Mouse (Mus musculus) embryo, embryonic 11 days (tissue): Measurements from ENCODE around the gene Sergef.

ENCODE experiments used
- DNase-seq: peaks from one replicate; pipeline ENCODE4 v3.0.0-alpha.2; 2015

The Sergef gene

GRCm38 (mm10) chr7:46615256-46615977 is 24.2 kb downstream of the Sergef start:
- peak; percentile 23 for DNase-seq

- no peak for DNase-seq
These were observed 25.3 kb downstream of the Sergef start for GRCm38 (mm10) chr7:46614263-46614662.

- no peak for DNase-seq
These were observed 26.5 kb downstream of the Sergef start for GRCm38 (mm10) chr7:46613091-46613490.

DNA sequence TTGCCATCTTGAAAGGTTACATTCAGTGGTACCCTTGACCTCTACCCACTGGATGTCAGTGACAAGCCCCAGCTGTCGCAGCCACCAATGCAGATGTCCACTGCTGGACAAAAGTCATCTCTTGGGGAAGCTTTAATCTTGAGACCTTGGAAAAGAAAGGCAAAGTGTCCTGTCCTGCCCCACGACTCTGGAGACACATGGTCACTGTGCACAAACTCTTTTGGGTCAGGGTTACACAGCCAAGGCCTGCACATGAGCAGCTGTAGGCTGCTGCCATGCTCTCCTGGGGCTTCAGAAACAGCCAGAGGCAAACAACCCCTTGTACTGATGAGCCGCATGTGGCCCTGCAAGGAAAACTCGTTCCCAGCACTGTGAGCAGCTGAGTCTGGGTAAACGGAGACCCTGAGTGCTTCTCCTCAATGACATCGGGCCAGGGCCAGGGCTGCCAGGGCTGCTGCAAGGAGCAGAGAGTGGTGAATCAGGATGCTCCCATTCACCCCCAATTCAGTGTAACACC is 27.1 kb downstream of the Sergef start:
- DNase-seq: no peak

DNA sequence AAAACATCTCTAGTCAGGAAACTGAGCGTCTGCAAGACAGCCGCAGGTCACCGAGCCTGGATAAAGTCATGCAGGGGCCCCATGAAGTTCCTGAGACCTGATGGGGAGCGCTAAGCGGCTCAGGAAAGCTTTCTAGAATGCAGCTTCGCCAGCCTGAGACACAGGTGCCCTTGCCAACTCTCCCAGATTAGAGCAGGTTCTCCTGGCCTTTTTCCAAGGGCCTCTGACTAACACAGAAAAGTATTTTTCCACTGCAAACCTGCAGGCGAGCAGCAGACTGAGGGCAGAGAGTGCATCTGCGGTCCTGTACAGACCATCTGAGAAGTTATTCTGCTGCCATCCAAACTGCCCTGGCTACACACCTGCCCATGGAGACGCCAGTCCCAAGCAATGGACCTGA is 27.6 kb downstream of the Sergef start:
- no peak for DNase-seq

- no peak for DNase-seq
These were observed 30.3 kb downstream of the Sergef start for GRCm38 (mm10) chr7:46609317-46609716.

GRCm38 (mm10) chr7:46607428-46608055 is 32.1 kb downstream of the Sergef start:
- DNase-seq: peak; percentile 90

DNA sequence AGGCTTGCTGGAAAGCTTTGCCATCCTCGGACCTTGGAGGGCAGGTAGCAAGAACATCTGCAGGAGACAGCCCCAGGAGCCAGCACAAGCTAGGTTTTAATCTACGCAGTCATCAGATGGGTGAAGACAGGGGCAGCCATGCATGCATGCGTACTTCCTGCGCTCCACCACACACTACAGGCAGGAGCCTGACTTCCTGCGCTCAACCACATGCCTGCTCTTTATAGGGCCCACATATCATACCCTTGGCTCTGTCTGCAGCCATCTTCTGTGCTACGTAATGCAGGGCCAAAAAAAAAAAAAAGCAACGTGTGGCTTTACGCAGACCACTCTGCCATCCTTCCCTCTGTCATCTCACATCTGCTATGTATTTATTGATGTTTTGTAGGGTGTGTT is 32.6 kb downstream of the Sergef start:
- DNase-seq: no peak

GRCm38 (mm10) chr7:46606391-46607030 is 33.1 kb downstream of the Sergef start:
- peak; percentile 79 for DNase-seq

GRCm38 (mm10) chr7:46603051-46603450 is 36.6 kb downstream of the Sergef start:
- no peak for DNase-seq

DNA sequence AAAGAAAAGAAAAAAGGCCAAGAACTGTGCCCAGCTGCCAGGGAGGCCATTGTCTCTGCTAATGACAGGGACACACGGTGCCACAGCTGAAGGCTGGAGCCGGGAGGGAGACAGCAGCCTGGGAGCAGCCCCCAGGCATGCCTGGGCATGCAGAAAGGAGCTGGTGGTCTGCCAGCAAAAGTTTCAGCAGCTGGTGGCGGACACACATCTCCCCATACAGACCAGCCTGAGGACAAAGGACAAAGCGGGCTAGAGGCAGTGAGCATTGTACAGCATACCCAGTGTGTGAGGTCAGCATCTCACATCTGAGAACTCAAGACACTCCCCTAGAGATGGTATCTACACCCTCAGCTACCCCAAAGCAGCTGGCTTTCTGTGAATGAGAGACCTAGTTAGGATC is 37.5 kb downstream of the Sergef start:
- DNase-seq: no peak

GRCm38 (mm10) chr7:46601097-46601496 is 38.5 kb downstream of the Sergef start:
- peak; percentile 34 for DNase-seq

GRCm38 (mm10) chr7:46597006-46597405 is 42.6 kb downstream of the Sergef start:
- DNase-seq: no peak

DNA sequence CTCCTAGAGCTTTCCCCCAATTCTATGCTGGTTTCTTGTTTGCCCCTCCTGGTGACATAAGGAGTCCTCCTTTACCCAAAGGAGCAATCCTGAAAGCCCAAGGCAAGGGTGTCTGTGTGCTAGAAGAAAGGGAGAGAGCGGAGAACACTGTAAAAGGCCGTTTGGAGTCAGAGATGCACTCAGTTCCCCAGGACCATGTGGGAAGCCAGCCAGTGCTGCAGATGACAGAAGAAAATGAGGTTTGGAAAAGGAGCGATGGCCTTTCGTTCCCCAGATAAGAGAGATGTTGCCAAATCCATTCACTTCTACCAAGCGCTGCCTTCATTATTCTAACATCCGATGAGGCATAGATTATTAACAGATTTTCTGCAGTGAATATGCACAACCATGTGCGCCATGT is 48.1 kb downstream of the Sergef start:
- DNase-seq: no peak

DNA sequence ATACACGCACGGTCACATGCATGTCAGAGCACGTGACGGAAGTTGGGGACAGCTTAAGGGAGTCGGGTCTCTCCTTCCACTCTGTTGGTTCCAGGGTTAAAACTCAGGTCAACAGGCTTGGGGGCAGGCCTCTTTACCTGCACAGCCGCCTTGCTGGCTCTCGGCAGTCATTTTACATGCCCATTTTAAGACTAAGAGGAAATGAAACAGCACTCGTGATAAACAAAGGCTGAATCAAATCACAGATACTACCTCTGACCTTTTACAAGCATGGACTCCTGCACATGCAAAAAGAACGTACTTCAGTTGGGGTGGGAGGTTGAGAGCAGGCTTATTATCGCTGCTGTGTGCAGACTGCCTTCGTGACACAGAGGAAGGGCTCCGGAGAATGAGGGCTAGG is 50.4 kb downstream of the Sergef start:
- no peak for DNase-seq

DNA sequence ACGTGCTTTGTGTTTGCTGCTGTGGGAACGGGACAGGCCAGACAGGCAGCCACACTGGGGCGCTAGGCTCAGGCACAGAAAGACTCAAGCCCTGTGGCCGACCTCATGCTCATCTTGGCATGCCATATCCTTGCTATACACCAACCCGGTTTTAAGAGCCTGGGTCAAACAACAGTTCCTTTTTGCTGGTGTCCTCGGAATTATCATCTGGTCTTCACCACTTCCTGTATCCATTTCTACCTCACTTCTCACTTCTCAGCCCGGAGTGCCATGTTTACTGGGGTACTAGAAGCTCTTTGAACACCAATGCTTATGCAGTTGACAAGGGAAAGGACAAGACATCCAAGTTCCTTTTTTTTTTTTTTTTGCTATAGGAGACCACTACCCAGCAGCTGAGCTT is 51.6 kb downstream of the Sergef start:
- no peak for DNase-seq

- peak; percentile 8 for DNase-seq
These were observed 52.1 kb downstream of the Sergef start for GRCm38 (mm10) chr7:46587466-46587865.

DNA sequence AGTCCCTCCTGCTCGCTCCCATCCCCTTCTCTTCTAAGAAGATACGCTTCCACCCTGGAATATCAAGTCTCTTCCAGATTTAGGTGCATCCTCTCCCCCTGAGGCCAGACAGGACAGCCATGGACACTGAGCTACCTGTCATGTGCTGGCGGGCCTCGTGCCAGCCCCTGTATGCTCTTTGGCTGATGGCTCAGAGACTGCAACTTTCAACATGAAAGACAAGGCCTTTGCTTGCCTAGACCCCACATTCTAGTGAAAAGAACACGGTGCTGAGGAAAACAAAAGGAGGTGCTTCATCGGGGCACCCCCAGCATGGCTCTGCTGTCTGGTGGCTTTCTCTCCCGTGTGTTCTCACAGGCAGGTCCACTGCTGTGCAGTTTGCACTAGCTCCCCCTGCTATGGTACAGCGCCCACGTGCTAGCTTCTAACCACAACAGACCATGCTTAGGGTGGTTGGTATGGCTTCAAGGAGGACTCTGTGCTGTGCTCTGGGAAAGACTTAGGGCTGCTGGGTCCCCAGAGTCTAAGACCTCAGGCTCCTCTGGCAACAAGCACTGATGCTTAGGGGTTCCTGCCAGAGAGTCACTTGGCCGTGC is 52.9 kb downstream of the Sergef start:
- DNase-seq: no peak

DNA sequence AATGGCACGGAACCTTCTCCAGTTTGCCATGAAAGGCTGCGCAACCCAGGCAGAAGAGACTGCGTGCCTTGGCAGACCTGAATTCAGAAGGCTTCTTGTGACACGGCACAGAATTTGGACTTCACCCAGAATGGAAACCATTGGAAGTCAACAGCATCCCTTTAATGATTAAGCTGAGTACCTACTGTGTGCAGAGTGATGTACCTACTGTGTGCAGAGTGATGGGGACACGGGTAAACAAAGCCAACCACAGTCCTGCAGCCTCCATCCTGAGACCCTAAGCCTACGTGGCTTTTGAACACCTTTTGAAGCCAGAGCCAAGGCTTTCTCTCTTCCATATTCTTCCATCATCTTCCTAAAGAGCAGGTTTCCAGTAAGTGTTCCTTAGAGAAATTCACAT is 56.9 kb downstream of the Sergef start:
- DNase-seq: no peak

DNA sequence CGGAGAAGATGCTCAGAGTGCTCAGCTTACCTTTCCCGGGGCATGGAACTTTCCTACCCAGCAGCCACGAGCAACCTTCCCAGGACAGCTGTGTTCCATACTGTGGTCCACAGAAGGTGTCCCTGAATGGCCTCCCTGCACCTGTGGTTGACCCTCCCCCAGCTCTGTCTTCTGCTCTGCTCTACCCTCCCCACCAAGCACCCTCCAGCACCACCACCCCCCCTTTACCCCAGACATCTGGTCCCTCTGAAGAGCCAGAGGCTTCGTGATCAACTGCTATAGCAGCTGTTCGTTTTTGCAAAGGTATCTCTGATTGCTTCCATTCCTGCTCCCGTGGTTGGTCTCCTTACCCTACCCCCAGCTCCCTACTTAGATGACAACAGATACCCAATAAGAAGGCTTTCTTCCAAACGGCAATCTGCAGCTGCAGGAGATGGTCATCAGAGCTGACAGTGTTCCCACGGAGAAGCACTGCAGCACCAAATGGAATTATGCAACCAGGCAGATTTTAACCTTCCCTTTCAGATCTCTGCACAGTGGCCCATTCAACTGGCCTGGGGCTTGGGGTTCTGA is 58.2 kb downstream of the Sergef start:
- DNase-seq: no peak

DNA sequence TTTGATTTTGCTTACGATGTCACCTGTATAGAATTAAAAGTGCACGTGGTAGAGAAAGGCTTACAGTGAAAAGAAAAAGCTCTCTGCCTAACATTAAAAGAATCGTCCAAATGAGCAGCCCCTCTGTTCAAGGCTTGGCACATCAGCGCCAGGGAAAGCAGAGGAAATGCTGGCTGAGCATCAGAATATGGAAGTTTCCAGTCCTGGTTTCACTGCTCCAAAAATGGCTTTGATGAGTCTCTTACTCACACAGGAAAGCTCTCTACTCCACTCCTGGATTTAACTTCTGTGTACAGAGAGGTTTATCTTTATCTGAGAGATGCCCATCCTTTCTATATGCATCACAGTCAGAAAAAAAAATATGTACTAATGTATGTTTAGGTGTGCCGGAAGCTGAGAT is 61.5 kb downstream of the Sergef start:
- no peak for DNase-seq

GRCm38 (mm10) chr7:46575897-46576296 is 63.7 kb downstream of the Sergef start:
- no peak for DNase-seq
